Mouse (Mus musculus): ENCODE measurements around the gene Mme.

DNA sequence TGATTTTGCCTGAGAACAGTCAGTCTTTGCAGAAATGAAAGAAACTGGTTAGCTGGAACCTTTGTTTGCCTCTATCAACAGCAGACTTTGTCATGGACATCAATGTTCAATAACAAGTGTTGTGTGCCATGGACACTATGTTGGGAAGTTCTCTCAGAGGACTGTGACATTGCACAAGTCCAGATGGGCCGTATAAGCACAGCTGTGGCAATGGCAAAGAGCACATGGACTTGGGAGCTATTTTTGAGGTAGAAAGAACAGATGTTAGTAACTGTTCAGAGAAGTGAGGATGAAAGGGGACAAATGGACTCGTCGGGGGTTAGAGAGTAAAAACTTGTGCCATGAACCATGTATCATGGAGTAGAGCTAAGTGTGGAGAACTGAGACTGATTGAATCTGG, 165.1 kb downstream of the Mme start:
- TF ChIP-seq CTCF (IDR thresholded peaks at IDR 0.05; ENCODE audit: low read depth) (no peak), EP300 (IDR thresholded peaks at IDR 0.05; ENCODE audit: low read depth) (no peak)

Data from liver, embryonic 14.5 days (tissue).